In the genomic region with DNA sequence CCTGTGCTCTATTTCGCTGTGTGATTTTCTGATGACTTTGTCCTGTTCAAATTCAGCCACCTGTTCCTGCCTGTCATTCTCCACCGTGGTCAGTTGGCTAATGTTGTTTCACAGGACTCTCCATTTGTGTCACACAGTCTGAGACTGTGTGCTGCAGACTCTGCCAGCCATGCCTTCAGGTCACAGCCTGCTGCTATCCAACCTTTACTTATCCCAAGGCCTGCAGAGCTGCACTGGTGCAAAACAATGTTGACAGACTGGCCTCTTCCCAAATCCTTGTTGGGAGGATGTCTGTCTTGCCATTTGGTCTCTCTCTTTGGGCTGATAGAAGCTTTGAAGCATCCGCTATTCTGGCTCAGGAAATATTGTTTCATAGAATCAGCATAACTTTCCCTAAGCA, we compare ENCODE assay signal across 14 mouse cellular contexts.
"Had no signal": no experiment of that assay in that cellular context is flagged by ENCODE, and none has a peak within 500 bp of the region (broad histone marks: within the 10 kb centered on the region; RNA-seq: fewer than 3 reads in every experiment).

No protein-coding gene starts in this region.

- H3K4me2 ChIP-seq: limb, embryonic 13.5 days; neural tube, embryonic 13.5 days; stomach, embryonic 15.5 days had no signal

- H3K36me3 ChIP-seq: limb, embryonic 13.5 days; neural tube, embryonic 13.5 days; stomach, embryonic 15.5 days had no signal

- H3K27ac ChIP-seq: kidney, postnatal 0 days; limb, embryonic 13.5 days; liver, embryonic 14.5 days; neural tube, embryonic 13.5 days; stomach, embryonic 15.5 days had no signal

- H3K9me3 ChIP-seq: limb, embryonic 13.5 days; neural tube, embryonic 13.5 days; stomach, embryonic 15.5 days had no signal

- H3K9ac ChIP-seq: limb, embryonic 13.5 days; liver, embryonic 14.5 days; neural tube, embryonic 13.5 days; stomach, embryonic 15.5 days had no signal

- H3K4me1 ChIP-seq: limb, embryonic 13.5 days; neural tube, embryonic 13.5 days; stomach, embryonic 15.5 days had no signal

- DNase-seq: kidney, postnatal 36 days; layer of hippocampus, adult 9-11 months; layer of hippocampus, postnatal 36 days; lung, adult 18-20 months; midbrain, embryonic 14.5 days; retina, postnatal 1 day; right cerebral cortex, postnatal 4 days; thymus, adult 2 months; thymus, postnatal 25 days had no signal

- H3K27me3 ChIP-seq: limb, embryonic 13.5 days; neural tube, embryonic 13.5 days; stomach, embryonic 15.5 days had no signal

- H3K4me3 ChIP-seq: limb, embryonic 13.5 days; neural tube, embryonic 13.5 days; stomach, embryonic 15.5 days had no signal
